Mouse (Mus musculus) megakaryocyte, adult 5-6 weeks (primary cell): ENCODE data around the gene Faiml. TPM values are rescaled to one million over a fixed set of nuclear protein-coding genes. Genes with fewer than 3 reads are reported as not detected.
A peak's percentile ranks its signal among the peaks of the same experiment; 100 is the strongest.

Source experiments
- ATAC-seq: 2 replicates; pipeline ENCODE4 v1.8.0; 2016; ENCODE audit warnings: mild to moderate bottlenecking, inconsistent platforms; ENCODE audit not compliant: poor library complexity, severe bottlenecking
- total RNA-seq, 2 experiments: library from RNA; stranded (forward) in 1 of 2; stranded (reverse) in 1 of 2; fragments of 153-499, 151-499 nt in 1 of 2; fragments of 221-1000, 200-1000 nt in 1 of 2; gene quantifications; 2 replicates each; pipeline versions ENCODE4 v1.2.3 to v1.2.4; 2015 to 2017

The Faiml gene
- total RNA-seq (2015) (not detected in 2 replicates), total RNA-seq (2017) (not detected in 2 replicates)

GRCm38 (mm10) chr9:99237139-99237538, at the start of gene Faiml:
Faiml (minus strand) TSS chr9:99237239.
- ATAC-seq = no peak

GRCm38 (mm10) chr9:99258891-99259290, 21.9 kb upstream of the Faiml start:
- ATAC-seq = no peak

- ATAC-seq = no peak
These were observed 19.8 kb upstream of the Faiml start for GRCm38 (mm10) chr9:99256821-99257220.

- ATAC-seq = no peak
These were observed 19.2 kb upstream of the Faiml start for GRCm38 (mm10) chr9:99256206-99256605.

- ATAC-seq = no peak
These were observed 16.8 kb upstream of the Faiml start for GRCm38 (mm10) chr9:99253861-99254260.

DNA sequence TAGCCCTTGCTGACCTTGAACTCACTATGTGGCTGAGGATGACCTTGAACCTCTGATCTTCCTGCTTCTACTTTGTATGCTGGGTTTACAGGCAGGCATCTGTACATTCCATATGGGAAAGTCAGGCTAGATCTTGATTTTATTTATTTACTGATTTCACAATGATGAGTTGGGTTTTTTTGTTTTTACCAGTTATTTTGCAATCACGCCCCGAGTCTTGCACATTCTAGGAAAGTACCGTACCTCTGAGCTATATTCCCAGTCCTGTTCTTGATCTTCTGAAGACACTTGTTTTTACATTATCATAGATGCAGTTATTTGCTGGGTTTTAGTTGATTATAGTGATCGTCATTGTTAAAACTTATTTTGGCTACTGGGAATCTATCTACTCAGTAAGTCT, 11.9 kb upstream of the Faiml start:
- ATAC-seq = no peak

DNA sequence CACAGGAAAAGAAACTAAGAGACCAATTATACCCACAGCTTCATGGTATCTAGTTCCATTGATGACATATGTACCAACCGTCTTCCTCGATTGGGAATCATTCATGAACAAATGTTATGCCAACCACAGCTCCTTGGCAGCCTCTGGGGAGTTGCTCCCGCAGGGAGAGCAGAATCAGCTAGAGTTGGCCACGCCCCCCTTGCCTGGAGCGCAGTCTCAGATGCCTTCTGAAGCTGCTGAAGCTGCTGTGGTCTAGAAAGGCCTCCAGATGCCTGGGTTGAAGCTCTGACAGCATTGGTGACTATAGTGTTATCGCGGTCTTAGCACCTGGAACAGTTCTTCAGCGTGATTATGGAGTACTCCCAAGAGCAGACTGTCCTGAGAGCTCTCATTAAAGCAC, 11.3 kb upstream of the Faiml start:
- ATAC-seq = no peak

DNA sequence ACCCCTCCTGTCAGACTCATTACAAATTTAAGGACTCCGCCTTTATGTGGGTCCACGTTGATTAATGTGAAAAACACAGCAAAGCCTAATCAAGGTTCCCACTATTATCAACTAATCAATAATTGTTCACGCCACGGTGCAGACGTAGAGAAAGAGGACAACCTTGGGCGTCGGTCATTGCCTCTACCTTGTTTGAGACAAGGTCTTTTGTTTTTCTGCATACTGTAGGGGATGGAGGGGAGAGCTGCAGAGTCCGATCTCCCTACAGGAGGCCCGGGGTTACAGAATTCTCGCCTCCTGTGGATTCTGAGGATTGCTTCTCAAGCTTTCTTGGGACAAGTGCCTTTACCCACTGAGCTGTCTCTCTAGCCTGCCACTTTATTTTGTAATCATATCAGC, 6.9 kb upstream of the Faiml start:
- no peak for ATAC-seq

DNA sequence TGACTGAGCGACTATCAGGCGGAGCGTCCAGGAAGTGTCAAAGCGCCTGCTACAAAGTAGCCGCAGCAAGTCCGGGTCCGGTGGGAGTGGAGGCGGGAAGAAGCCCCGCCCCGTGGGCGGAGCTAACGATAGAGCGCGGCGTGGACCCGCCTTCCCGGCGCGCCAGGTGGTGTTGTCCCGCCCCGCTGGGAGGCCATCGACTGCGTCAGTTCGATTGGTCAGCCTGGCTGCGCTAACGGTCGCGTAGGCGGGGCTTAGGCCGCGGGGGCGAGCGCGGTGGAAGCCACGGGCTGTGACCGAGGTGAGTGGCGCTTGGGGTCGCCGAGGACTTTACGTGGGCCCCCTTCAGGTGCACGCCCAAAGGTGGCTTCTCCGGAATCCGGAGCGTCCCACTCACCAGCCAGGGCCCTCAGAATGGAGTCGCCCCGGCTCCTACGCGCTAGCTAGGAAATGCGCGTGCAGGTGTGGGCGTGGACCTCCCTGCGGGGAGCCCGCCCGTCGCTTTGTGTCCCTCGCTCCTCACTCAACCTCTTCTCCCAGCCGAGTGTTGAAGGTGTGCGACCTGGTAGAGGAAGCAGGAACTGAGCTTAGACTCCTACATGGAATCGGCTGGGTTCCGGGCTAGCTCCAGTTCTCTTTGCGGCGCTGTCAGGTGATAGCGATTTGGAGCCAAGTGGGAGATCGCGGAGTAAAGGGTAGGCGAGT, 6.3 kb upstream of the Faiml start, which contains the start of gene Cep70:
Gene Cep70 (plus strand): TSS at position 178 of the 705 bp plus-strand sequence.
- peak; percentile 91 for ATAC-seq

GRCm38 (mm10) chr9:99242533-99243189, 5.6 kb upstream of the Faiml start:
- no peak for ATAC-seq

GRCm38 (mm10) chr9:99242035-99242434, 5.0 kb upstream of the Faiml start:
- ATAC-seq = no peak

DNA sequence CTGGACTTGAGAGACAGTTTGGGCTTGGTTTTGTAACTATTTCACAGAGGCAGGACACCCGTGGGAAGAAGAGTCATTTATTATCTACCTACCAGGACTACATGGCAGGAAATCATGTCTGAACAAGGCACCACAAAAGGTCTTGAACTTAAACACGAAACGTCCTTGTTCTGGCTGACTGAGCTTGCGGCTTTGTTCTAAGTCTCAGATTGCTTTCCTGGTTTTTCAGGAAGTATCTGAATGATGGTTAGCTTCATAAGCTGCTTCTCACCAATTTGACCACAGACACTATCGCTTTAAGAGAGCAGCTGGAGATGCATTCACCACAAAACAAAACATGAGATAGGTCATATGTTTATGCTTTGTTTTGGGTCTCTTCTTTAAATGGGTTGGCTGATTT, 3.5 kb upstream of the Faiml start:
- ATAC-seq = no peak

DNA sequence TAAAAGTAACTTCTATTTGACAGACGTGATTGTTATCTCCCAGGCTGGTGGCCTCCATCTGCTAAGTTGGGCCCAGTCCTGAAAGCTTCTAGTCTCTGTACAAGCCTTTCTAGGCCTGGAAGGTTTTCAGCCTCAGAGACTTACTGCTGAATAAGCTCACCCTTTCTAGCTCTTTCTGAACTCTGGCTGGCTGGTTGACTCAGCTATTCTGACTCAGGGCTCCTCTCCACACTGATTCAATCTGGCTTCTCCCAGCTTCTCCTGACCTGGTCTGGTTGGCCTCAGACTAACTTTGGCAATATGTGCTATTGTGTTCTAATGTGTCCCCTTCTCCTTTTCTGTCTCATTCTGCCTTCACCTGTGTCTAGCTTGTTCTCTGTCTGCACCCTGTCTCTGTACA, 2.2 kb upstream of the Faiml start:
- no peak for ATAC-seq

GRCm38 (mm10) chr9:99238276-99238675, 1.2 kb upstream of the Faiml start:
- ATAC-seq = no peak

- peak; percentile 84 for ATAC-seq
These were observed 7.6 kb downstream of the Faiml start for GRCm38 (mm10) chr9:99229450-99229849.

GRCm38 (mm10) chr9:99224583-99224982, 12.5 kb downstream of the Faiml start:
- no peak for ATAC-seq

DNA sequence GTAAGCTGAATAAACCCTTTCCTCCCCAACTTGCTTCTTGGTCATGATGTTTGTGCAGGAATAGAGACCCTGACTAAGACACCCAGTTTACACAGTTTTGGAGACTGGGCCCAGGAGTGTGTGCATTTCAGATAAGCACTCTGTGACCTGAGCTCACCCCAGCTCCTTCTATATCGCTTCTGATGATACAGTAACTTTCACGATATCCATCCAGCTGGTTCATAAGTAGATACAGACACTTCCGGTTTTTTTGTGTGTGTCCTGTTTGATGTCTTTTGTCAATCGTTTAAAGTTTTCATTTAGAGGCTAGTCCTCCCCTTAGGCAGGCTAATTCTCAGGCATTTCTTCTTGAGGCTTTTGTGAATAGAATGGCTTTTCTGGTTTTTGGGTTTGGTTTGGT, 15.4 kb downstream of the Faiml start:
- ATAC-seq = no peak

DNA sequence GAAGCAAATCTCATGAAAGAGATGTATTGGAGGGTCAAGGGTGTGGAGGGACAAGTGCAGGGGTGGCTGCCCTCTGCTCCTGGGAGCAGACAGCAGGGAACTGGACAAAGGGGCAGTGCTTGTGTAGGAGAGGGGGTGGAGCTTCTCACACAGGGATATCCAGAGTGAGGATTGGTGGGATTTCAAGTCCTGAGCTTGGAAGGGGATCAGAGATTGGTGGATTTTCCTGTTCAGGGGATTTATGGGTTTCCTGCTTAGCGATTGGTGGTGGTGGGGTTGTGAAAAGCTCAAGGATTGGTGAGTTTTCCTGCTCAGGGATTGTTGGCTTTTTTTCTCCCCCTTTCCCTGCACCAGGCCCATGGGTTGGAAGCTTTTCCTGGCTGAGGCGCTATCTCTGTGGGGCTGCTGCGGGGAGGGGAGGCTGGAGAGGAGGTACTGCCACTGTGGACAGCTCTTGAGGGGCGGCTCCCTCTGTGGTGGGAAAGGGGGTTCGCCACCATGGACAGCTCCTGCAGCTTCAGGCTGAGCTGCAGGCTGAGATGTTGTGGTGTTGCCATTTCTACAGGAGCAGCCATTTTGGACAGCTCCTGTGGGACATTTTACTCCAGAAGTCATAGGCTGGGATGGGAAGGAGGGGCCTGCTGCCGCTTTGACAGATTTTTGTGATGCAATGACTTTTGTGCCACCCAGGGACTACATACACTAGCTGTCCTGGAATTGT, 18.9 kb downstream of the Faiml start:
- ATAC-seq = peak; percentile 54

DNA sequence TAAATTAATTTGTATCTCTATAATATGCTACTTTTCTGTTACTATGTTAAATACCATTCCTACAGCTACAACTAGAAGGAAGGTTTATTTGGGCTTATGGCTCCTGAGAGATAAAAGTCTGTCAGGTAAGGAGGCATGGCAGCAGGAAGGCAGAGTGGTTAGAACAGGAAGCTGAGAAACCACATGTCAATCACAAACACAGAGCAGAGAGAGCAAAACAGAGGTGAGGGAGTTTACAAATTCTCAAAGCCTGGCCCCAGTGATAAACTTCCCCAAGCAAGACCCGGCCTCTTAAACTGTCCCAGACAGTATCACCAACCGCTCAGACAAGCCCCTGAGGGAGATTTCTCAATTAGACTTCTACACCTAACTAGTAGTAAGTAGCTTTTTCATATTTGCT, 20.9 kb downstream of the Faiml start:
- peak; percentile 18; the same call in 1 of the 2 replicates for ATAC-seq

DNA sequence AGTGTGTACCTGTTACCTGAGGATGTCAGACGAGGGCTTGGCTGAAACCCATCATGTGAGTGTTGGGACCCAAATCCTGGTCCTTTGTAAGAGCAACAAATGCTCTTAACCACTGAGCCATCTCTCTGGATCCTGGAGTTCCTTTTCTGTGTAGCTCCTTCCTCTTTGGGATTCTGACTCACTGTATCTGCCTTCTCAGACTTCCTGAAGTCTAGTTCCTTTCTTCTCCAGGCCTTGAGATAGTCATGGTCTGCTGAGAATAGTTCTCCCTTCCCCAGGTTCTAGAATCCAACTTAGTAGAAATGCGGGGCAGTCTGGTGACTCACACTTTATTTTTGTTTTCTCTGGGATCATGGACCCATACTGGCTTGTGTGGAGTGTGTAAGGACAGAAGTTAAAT, 24.4 kb downstream of the Faiml start:
- peak; percentile 86 for ATAC-seq

GRCm38 (mm10) chr9:99183043-99183670, 53.9 kb downstream of the Faiml start:
- ATAC-seq = peak; percentile 79
